Mouse (Mus musculus): ENCODE measurements around the gene H2-Aa.

The H2-Aa gene

DNA sequence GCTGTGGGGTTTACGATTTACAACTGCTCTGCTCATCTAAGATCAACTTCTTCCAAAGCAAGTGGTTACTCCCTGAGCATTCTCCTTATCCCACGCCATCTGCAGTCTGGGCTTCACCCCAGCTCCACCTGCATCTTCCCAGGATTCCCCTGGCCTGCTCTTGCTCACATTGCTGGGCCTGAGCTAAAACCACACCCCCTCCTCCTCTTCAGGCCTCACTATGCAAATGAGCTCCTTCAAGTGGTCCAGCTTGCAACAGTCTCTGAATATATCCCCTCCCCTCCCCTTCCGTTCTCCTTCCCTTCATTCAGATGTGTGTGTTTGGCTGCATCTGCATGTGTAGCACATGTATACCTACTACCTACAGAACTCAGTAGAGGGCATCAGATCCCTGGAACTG, 11.7 kb upstream of the H2-Aa start:
- no peak for DNase-seq

GRCm38 (mm10) chr17:34295891-34296794, 8.5 kb upstream of the H2-Aa start:
- DNase-seq = peak; percentile 37

GRCm38 (mm10) chr17:34295307-34295706, 7.7 kb upstream of the H2-Aa start:
- no peak for DNase-seq

- no peak for DNase-seq
Measured at GRCm38 (mm10) chr17:34294249-34294648, 6.6 kb upstream of the H2-Aa start.

DNA sequence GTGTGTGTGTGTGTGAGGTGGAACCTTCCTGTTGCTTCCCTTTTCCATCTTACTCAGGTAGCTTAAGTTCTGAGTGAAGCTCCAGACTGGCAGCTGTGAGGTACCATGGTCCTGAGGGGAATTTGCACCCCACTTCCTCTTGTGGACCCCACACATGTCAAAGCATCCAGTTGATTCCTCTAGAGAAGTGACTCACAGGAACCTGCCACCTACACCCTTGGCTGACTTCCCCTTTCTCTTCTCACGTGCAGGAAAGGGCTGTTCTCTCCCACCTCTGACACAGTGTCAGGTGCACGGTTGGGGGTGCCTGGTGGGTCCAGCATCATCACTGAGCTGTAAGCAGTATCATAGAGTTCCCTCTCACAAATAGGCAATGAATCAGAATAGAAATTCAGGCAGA, 5.9 kb upstream of the H2-Aa start:
- DNase-seq = no peak

- no peak for DNase-seq
Measured at GRCm38 (mm10) chr17:34292570-34292969, 4.9 kb upstream of the H2-Aa start.

DNA sequence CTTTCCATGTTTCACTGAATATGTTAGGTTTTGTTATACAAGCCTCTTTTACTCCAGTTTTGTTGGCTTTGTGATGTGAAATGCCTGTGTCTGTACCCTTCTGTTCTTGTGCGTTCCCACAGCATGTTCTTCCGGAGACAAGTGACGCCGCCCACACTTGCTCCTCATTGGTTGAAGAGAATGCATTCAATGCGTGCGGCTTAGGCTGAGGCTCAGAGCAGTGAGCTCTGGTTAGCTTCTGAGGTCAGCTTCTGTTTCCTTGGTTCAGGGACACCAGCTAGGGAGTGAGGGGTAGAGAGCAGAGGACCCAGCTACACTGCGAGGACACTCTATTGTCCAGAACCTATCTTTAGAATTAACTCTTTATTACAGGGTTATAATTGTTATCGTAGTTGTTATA, 4.0 kb upstream of the H2-Aa start:
- peak; percentile 89 for DNase-seq

DNA sequence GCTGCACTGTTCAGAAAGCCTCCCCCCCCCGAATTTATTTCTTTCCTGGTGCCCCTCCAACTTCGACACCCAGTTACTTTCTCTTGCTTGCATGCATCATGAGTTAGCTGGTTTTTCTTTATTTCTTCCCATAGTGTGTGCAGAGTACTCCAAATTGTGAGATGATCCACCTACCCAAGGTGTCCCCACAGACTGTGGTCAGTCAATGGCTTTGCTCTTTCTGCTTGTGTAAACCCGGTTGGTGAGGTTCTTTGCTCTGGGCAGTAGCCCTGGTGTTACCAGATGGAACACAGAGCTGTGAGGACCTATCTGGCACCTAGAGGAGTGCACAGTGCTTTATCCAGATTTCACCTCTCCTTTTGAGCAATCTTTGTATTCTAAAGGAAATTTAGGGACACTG, 508 bp upstream of the H2-Aa start:
- no peak for DNase-seq

DNA sequence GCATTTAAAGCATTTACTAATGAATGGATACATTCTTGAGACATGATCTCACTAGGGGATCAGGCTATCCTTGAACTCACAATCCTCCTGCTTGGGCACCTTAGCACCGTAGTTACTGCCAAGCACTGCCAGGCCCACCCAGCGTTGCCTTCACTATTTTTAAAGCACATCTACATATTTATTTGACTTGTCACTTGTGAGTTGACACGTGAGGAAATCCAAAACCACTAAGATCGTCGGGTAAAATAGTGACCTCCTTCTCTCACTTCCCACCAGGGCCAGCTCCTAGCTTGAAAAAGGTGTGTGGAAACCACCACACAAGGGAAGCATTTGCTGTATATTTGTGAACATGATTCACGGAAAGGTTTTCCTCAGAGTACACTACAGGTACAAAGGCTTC, 624 bp downstream of the H2-Aa start:
- no peak for DNase-seq

DNA sequence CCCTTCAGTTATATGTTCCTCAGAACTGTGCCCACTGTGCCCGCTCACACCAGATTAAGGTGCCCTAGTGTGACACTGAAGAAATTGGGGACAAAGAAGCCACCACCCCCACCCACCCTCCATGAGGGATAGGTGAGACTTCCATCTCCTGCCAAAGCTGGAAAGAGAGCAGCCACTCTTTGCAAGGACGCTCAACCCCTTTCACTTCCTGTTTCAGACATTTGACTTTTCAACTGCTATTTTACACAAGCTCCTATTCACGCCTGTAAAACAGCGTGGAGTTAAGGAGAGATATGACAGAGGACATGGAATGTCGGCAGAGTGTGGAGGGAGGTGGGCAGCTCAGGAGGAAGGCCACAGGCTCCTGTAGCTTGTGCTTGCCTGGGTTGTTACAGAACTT, 1.1 kb downstream of the H2-Aa start:
- DNase-seq = no peak

DNA sequence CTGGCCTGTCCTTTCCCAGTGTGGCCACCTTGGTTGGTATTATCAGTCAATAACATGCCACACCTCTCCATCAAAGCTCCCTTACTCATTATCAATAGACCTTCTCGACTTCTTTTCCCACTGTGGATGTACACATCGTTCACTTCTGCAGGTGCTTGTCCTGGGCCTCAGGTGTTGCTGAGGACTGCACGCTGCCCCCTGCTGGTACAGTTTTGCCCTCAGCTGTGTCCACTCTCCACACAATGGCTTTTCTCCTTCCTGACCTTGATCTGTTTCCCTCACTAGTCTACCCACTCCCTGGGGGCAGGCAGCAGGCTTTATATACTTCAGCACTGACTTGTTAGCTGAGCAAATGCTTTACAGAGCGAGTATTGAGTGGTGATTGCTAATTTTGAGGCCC, 1.8 kb downstream of the H2-Aa start:
- DNase-seq = peak; percentile 66

- DNase-seq = no peak
Measured at GRCm38 (mm10) chr17:34285371-34285770, 2.3 kb downstream of the H2-Aa start.

- DNase-seq = no peak
Measured at GRCm38 (mm10) chr17:34281836-34282235, 5.8 kb downstream of the H2-Aa start.

- no peak for DNase-seq
Measured at GRCm38 (mm10) chr17:34280499-34281038, 7.1 kb downstream of the H2-Aa start.

GRCm38 (mm10) chr17:34272102-34272501, 15.5 kb downstream of the H2-Aa start:
- no peak for DNase-seq

GRCm38 (mm10) chr17:34270940-34271339, 16.7 kb downstream of the H2-Aa start:
- DNase-seq = no peak

DNA sequence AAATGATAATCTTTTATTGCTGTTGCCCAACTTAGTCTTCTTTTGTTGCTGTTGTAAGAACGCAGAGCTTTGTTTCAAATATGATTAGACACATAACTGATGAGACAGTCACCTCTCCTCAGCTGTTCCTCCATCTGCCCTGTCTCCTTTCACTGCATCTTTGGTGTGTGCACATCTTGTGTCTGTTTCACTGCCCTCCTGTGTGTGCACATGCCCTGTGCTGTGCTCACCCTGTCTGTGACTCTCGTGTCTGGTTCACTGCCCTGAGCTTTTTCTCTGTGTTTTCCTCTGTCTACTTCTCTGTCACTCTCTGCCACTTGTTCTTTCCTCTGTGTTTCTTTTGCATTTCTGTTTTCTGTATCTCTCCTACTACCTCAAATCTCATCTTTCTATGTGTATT, 17.4 kb downstream of the H2-Aa start:
- DNase-seq = no peak

DNA sequence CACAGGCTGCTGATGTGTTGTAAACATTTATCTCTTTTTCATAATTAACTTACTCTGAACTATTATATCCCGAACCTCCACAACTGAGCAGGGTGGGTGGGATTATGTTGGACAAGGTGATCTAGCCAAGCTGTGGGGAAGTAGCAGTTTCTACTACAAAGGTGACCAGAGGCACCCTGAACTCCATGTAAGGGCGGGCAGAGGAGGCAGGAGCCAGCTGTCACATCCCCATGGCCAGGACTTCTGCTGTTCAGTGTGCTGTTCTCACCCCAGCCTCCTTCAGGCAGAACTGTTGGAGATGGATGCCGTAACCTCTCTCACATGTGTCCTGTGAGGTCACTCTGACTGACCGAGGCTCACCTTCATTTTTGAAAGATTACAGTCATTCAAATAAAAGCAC, 17.8 kb downstream of the H2-Aa start:
- DNase-seq = no peak

DNA sequence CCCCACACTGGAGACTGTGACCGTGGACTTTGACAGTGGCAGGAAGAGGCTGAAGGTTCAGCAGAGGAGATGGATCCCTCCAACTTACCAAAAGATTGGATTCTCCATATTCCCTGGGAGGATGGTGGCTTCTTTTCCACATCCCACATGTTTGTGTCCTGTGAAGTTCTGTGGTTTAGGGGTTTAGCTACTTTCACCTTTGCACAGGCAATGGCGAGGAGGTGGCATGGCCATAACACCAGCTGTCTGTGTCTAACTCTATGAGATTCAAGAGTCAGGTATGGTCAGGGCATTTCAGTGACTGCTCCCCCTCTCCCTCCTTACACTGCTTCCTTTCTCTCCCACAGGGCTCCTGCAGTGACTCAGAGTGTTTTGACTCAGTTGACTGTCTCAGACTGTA, 18.9 kb downstream of the H2-Aa start:
- no peak for DNase-seq

GRCm38 (mm10) chr17:34268262-34268661, 19.4 kb downstream of the H2-Aa start:
- DNase-seq = no peak

DNA sequence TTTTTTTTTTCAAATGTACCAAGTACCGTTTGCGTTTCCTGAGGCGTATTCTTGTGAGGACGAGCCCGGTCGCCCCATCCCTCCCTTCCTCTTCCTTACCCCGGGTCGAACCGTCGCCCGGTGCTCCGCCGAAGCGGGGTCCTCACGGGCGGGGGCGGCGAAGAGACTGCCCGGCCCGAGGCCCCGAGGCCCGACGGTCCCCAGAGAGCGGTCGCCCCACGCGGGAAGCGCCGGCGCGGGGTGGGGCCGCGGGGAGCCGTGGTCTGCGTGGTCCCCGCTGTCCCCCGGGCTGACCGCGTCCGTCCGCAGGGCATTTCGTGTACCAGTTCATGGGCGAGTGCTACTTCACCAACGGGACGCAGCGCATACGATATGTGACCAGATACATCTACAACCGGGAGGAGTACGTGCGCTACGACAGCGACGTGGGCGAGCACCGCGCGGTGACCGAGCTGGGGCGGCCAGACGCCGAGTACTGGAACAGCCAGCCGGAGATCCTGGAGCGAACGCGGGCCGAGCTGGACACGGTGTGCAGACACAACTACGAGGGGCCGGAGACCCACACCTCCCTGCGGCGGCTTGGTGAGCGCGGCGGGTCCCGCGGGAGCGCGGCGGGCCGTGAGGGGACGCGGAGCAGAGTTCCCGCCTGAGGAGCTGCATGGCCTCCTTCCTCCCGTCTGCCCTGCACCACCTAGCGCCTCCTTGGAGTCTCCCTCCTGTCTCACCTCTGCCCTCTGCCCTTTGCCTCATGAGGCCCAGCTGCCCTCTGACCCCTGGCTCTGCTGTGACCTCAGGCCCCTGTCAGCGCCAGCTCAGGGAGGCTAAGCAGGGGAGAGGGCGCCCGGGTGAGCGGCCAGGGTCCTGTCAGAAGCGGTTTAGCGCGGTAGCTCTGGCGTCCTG, 22.9 kb downstream of the H2-Aa start:
- DNase-seq = peak; percentile 28

GRCm38 (mm10) chr17:34263811-34264371, 23.7 kb downstream of the H2-Aa start:
- peak; percentile 42 for DNase-seq

DNA sequence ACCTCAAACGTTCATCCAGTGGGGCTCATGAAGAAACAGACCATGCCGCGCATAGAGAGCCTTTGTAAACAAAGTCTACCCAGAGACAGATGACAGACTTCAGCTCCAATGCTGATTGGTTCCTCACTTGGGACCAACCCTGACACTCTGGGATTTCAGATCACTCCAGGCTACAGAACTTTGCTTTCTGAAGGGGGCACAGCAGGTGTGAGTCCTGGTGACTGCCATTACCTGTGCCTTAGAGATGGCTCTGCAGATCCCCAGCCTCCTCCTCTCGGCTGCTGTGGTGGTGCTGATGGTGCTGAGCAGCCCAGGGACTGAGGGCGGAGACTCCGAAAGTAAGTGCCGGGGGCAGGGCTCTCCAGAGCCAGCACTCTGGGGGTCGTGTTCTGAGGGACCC, 24.6 kb downstream of the H2-Aa start:
- peak; percentile 78 for DNase-seq
